Mouse (Mus musculus): ENCODE data around the gene Abhd17c.

GRCm38 (mm10) chr7:84166007-84166406 lies 14.3 kb upstream of the Abhd17c start:
- no peak for TF ChIP-seq MXI1 (IDR thresholded peaks at IDR 0.05; ENCODE audit: low read depth, low read length)
- no peak for TF ChIP-seq SIN3A (IDR thresholded peaks at IDR 0.05; ENCODE audit: low read length)
- TF ChIP-seq CTCF (IDR thresholded peaks at IDR 0.05 in 2 of 3, conservative IDR thresholded peaks at IDR 0.05 in 1 of 3; ENCODE audit: control insufficient read depth in 1 of 3, insufficient read depth in 1 of 3, low read depth in 2 of 3, low read length in 3 of 3, poor library complexity in 1 of 3, severe bottlenecking in 1 of 3): no peak
- TF ChIP-seq GATA1 (IDR thresholded peaks at IDR 0.05; ENCODE audit: low read depth, low read length): no peak
- no peak for TF ChIP-seq MAX (IDR thresholded peaks at IDR 0.05; ENCODE audit: low read length)

Measured in MEL (cell line).